Mouse (Mus musculus) telencephalon, adult 2 months (tissue): ENCODE measurements around the gene Abcg2.
"Not testable (repeated sequence)": the region's sequence is repeated elsewhere in the genome, so short reads cannot be mapped to it uniquely, and the experiment has no call there.

Experiments
- DNase-seq: peaks from one replicate; pipeline ENCODE4 v3.0.0-alpha.2; 2011; ENCODE audit warnings: low read depth, low spot score

The Abcg2 gene

DNA sequence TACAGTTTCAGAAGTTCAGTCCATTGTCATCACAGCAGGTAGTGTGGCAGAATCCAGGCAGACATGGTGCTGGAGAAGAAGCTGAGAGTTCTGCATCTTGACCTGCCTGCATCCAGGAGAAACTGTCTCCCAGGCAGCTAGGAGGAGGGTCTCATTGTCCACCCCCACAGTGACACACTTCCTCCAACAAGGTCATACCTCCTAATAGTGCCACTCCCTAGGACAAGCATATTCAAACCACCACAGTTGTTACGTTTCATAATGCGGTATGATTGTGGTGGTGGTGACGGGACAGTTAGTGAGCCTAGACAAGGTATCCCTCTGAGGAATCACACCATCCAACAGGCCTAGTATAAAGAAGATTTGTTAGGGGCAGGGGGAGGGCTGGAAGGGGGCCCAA is at the start of gene Abcg2:
Abcg2 (plus strand) TSS at position 301 of the 400 bp plus-strand sequence.
- DNase-seq: not testable (repeated sequence)

GRCm38 (mm10) chr6:58540263-58540662 is 44.1 kb upstream of the Abcg2 start:
- not testable (repeated sequence) for DNase-seq

DNA sequence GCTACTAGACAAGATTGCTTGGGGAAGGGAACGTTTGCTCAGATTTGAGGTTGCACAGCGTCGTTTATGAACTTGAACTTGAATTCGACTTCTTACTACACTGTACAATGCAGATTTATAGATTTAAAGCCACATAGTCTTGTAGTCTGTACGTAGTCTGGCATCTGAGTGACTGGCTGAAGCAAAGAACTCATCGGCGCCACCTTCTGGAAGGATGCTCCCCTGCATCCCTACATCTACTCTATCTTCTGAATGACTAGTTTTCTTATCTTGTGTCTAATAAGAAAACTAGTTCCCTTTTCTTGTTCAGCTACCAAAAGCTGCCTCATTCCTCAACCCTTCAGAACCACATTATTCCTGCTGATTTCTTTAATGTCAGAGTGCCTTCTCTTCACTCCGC is 41.5 kb upstream of the Abcg2 start:
- DNase-seq: not testable (repeated sequence)

- not testable (repeated sequence) for DNase-seq
Measured at GRCm38 (mm10) chr6:58544971-58545370, 39.4 kb upstream of the Abcg2 start.

DNA sequence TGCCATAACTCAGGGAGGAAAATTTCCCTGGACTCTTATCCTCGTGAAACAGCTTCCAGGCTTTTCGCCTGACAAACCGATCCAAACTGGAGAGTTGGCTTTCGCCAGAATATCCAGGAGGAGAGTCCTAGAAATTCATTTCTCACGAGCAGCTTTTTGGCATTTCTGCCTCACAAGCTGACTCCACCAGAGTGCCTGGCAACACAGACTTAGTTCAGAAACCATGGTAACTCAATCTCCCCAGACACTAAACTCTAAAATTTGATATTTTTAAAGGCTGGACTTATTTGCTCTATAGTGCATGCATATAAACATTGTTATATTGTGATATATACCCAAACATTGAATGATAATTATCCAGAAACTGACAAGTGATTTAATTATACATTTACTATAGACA is 38.3 kb upstream of the Abcg2 start:
- peak; percentile 22 for DNase-seq

GRCm38 (mm10) chr6:58546816-58547215 is 37.5 kb upstream of the Abcg2 start:
- DNase-seq: peak; percentile 39

- DNase-seq: not testable (repeated sequence)
Measured at GRCm38 (mm10) chr6:58553812-58554211, 30.5 kb upstream of the Abcg2 start.

DNA sequence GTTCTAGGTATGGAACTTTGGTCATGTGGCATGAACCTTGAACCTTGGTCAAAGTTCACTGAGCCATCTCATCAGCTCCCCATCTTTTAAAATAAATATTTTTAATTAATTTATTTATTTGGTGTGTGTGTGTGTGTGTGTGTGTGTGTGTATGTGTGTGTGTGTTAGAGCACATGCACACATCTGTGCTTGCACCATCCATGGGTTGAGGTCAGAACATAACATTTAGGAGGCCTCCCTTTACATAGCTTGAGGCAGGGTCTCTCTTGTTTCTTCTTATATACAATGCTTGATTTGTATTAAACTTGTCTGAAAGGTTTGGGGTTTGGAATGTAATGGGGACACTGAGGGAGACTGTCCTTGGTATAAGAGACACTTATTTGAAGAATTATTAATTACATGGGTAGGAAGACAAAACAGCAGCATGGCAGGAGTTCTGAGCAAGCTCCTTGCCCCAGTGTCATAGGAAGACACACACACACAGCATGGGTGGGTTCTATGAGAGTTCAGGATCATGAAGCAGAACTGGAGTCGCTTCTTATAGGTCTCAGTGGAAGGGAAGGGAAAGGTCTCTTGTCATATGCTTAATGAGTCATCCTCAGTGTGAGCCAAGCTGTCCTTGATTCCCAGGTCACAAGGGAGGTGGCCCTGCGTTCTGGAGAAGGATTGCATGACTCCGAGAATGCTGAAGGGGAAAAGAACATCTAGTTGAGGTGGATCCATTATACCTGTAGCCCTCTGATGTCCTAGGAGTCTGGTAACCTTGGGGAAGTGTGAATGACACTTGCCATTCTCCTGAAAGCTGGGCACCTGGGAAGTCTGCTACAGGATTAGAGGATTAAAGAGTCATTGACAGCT is 9.9 kb downstream of the Abcg2 start:
- DNase-seq: not testable (repeated sequence)

- not testable (repeated sequence) for DNase-seq
Measured at GRCm38 (mm10) chr6:58595639-58596293, 11.4 kb downstream of the Abcg2 start.

DNA sequence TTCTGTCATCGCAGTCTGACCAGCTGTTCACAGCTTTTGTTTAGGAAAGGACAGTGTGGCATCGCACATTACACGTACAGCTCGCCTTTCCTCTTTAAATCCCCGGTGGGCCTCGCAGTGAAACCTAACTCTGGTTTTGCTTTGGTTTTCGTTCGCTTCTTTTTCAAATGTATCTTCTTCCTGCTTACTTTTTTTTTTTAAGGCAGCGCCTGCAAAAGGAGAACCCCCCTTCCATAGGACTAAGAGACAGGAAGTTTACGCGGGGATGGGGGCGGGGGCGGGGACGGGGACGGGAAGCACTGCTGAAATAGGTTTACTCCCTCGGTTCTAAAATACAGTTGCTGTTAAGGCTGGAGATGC is 12.0 kb downstream of the Abcg2 start:
- DNase-seq: no peak

GRCm38 (mm10) chr6:58602119-58602518 is 17.8 kb downstream of the Abcg2 start:
- not testable (repeated sequence) for DNase-seq

DNA sequence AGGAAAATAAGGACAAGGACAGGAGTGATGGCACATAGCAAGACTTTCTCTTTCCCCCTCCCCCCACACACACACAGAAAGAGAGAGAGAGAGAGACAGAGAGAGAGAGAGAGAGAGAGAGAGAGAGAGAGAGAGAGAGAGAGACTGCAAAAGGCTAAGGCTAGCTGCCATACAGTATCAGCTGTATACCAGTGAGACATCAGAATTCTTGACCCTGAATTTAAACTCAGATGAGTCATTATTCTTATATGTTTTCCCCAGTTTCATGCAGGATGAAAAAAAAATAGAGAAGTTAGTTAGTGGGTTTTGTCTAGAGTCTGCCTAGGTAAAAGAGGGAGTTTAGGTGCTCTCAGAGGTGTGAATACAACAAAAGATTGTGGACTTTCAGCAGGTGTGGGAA is 18.7 kb downstream of the Abcg2 start:
- DNase-seq: not testable (repeated sequence)

DNA sequence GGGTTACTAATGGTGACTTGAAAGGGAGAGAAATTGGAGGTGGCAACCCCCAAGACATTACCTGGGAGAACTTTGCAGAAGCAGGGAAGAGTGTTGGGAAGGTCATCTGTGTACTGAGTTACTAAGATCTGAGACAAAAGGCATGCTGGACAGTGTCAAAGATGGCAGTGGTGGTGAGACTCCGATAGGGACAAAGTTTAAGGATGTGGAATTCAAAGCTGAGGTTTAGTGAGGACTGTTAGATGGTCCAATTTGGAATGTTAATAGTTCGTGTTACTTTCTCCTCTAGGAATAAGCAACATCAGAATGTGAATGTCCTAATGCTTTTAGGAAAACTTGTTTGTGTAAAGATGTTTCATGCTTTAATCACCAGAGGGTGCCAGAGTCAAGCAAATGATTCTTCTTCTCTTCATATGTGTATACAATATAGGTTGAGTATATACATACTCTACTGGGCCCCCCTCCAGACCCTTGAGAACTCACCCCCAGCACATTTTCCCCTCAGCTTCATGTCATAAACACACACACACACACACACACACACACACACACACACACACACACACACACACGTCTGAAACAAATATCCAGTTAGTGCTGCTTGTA is 19.3 kb downstream of the Abcg2 start:
- DNase-seq: not testable (repeated sequence)

DNA sequence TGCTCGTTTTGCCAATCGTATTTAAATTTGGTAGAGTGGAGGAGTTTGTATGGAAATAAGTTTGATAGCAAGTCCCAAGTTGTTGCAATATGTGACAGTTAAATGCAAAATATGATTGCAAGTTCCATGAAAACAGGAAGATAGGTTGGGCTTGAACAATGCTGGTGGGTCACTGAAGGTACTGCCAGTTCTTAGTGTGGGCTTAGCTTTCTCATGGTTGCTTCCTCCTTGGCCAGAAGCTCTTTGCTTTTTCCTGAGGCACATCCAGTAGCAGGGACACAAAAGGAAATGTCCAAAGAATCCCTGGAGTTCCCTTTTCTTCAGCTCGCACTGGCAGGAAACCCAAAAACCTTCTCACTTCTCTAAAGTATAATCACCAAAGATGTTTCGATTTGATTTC is 22.3 kb downstream of the Abcg2 start:
- DNase-seq: no peak

GRCm38 (mm10) chr6:58608422-58608821 is 24.1 kb downstream of the Abcg2 start:
- DNase-seq: no peak

- DNase-seq: no peak
Measured at GRCm38 (mm10) chr6:58609919-58610759, 25.8 kb downstream of the Abcg2 start.

GRCm38 (mm10) chr6:58610760-58611654 is 26.7 kb downstream of the Abcg2 start:
- no peak for DNase-seq

DNA sequence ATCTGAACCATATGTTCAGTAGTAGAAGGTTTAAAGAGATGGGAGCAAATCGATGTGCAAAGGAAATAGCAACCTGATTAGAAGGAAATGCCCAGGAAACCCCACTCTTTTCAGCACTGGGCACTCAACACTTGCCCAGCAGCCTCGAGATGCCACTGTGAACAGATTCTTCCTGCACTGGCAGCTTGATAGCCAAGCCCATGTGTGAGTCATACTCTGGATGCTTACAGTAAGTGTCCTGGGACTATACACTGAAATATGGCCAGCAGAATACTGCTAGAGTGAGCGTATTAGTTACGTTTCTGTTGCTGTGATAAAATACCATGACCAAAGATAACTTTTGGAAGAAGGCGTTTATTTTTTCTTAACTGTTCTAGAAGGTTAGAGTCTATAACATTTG is 39.8 kb downstream of the Abcg2 start:
- DNase-seq: no peak

- DNase-seq: no peak
Measured at GRCm38 (mm10) chr6:58629238-58629637, 44.9 kb downstream of the Abcg2 start.

DNA sequence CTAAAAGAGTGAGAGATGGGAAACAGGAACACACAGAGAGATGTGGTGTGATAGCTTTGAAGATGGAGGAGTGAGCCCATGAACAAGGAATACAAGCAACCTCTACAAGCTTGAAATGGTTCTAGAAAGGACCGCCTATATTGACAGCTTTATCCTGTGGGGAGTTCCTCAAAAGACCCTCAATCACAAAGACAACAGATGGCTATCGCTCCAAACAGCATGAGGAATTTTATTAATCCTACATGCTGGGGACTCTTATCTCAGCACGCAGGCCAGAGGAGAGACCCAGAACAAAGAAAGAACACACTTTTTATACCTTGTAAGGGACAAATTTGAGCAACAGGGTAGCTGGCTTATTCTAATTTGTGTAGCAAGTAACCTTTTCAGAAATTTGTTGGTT is 48.1 kb downstream of the Abcg2 start:
- DNase-seq: no peak

DNA sequence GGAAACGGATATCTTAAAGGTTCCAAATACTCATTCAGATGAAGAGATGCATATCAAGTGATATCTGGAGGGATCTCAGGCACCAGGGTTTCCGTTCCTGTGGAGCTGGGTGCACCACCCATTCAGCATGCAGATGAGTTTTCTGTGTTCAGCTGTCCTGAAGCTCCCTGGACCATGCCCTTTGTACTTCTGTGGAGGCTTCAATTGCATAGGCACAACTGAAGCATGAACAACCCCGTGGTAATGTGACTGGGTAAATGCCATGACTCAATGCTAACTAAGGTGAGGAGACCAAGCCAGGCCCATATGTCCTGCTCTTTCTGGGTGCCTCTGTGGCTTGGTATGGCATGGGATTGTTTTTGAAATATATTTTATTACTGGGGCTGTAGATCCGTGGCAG is 49.4 kb downstream of the Abcg2 start:
- DNase-seq: no peak
